Mouse (Mus musculus): ENCODE data around the gene Hmgcs2. TPM values are rescaled to one million over a fixed set of nuclear protein-coding genes. Genes with fewer than 3 reads are reported as not detected.
A peak's percentile ranks its signal among the peaks of the same experiment; 100 is the strongest.

The Hmgcs2 gene
- total RNA-seq, 2 experiments from 2014 or later = 9.6 to 10.4 TPM

- DNase-seq (ENCODE audit: extremely low spot score in 1 of 2, low spot score in 1 of 2) = no peak
Measured at GRCm38 (mm10) chr3:98335331-98335730, 55.1 kb downstream of the Hmgcs2 start.

GRCm38 (mm10) chr3:98335886-98336285, 55.7 kb downstream of the Hmgcs2 start:
- no peak for DNase-seq (ENCODE audit: extremely low spot score in 1 of 2, low spot score in 1 of 2)

- DNase-seq (ENCODE audit: extremely low spot score in 1 of 2, low spot score in 1 of 2) = no peak
Measured at GRCm38 (mm10) chr3:98336661-98337654, 56.7 kb downstream of the Hmgcs2 start.

- peak in 1 of 2 experiments; percentile 45 for DNase-seq (ENCODE audit: extremely low spot score in 1 of 2, low spot score in 1 of 2)
Measured at GRCm38 (mm10) chr3:98338584-98339041, 58.4 kb downstream of the Hmgcs2 start.

- DNase-seq (ENCODE audit: extremely low spot score in 1 of 2, low spot score in 1 of 2) = peak; percentile 39 to 44
Measured at GRCm38 (mm10) chr3:98339097-98339705, 59.0 kb downstream of the Hmgcs2 start.

- DNase-seq (ENCODE audit: extremely low spot score in 1 of 2, low spot score in 1 of 2) = peak in 1 of 2 experiments; percentile 45
Measured at GRCm38 (mm10) chr3:98339706-98340109, 59.5 kb downstream of the Hmgcs2 start, which contains the start of gene Phgdh. Gene Phgdh (minus strand): TSS chr3:98339990.

- DNase-seq (ENCODE audit: extremely low spot score in 1 of 2, low spot score in 1 of 2) = no peak
Measured at GRCm38 (mm10) chr3:98340818-98341594, 60.8 kb downstream of the Hmgcs2 start.

- DNase-seq (ENCODE audit: extremely low spot score in 1 of 2, low spot score in 1 of 2) = no peak
Measured at GRCm38 (mm10) chr3:98343235-98343634, 63.0 kb downstream of the Hmgcs2 start.

GRCm38 (mm10) chr3:98348106-98348505, 67.9 kb downstream of the Hmgcs2 start:
- DNase-seq (ENCODE audit: extremely low spot score in 1 of 2, low spot score in 1 of 2) = no peak

GRCm38 (mm10) chr3:98348705-98349104, 68.5 kb downstream of the Hmgcs2 start:
- DNase-seq (ENCODE audit: extremely low spot score in 1 of 2, low spot score in 1 of 2) = no peak

- DNase-seq (ENCODE audit: extremely low spot score in 1 of 2, low spot score in 1 of 2) = peak; percentile 36 to 90
Measured at GRCm38 (mm10) chr3:98353892-98354291, 73.7 kb downstream of the Hmgcs2 start.

- no peak for DNase-seq (ENCODE audit: extremely low spot score in 1 of 2, low spot score in 1 of 2)
Measured at GRCm38 (mm10) chr3:98355344-98356025, 75.2 kb downstream of the Hmgcs2 start.

- DNase-seq (ENCODE audit: extremely low spot score in 1 of 2, low spot score in 1 of 2) = no peak
Measured at GRCm38 (mm10) chr3:98356026-98356365, 75.8 kb downstream of the Hmgcs2 start.

- no peak for DNase-seq (ENCODE audit: extremely low spot score in 1 of 2, low spot score in 1 of 2)
Measured at GRCm38 (mm10) chr3:98356632-98357370, 76.6 kb downstream of the Hmgcs2 start.

Other genes with a start within 250 kb of the Hmgcs2 start
- gene Adam30, start 119.8 kb upstream of the Hmgcs2 start, total RNA-seq (2021) = not detected
- not detected for gene Reg4, start 58.3 kb upstream of the Hmgcs2 start, total RNA-seq (2021)
- gene Phgdh, start 59.6 kb downstream of the Hmgcs2 start, total RNA-seq (2021) = 10 to 100 TPM; 67.5 to 79.6 TPM
- gene Zfp697, start 102.0 kb downstream of the Hmgcs2 start, total RNA-seq (2021) = 10 to 100 TPM; 24.0 to 27.7 TPM
- gene Gm4450, start 176.7 kb downstream of the Hmgcs2 start, total RNA-seq (2021) = not detected
- not detected for gene Hsd3b4, start 230.1 kb downstream of the Hmgcs2 start, total RNA-seq (2021)

Data from layer of hippocampus, postnatal 25 days (tissue).